Mouse (Mus musculus): Measurements from ENCODE around the gene Mfrp.
"Not testable (repeated sequence)": the region's sequence is repeated elsewhere in the genome, so short reads cannot be mapped to it uniquely, and the experiment has no call there.

Mfrp gene

DNA sequence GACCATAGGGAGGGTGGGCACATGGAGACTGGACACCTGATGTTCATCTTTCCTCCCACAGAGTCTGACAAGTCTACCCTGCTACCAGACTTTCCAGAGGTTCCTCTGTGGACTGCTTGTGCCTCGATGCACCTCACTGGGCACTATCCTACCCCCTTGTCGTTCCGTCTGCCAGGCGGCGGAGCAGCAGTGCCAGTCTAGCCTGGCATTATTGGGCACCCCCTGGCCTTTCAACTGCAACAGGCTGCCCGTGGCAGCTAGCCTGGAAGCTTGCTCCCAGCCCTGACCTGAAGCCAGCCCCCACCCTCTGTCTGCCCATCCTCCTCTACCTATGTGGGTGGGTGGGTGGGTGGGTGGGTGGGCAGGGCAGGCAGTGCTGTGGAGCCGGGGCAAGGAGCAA lies 4.7 kb downstream of the Mfrp start:
- no peak for DNase-seq (ENCODE audit: low spot score)

DNA sequence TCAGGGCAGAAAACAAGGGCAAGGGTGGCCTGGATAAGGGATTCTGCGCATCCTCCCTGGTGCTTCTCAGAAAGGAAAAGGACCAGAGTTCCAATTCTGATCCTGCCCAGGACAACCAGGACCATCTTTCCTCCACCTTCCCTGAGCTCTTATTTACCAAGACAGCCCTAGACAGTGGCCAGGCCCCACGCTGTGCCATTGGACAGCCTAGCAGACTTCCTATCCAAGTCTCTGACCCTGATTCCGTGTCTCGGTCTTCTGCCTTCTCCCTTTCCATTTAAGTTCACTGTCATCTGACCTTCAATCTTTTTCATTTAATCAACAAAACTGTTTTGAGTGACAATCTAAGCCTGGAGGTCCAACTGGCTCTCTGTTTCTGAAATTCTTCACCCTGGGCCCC lies 5.1 kb downstream of the Mfrp start:
- DNase-seq (ENCODE audit: low spot score): no peak

DNA sequence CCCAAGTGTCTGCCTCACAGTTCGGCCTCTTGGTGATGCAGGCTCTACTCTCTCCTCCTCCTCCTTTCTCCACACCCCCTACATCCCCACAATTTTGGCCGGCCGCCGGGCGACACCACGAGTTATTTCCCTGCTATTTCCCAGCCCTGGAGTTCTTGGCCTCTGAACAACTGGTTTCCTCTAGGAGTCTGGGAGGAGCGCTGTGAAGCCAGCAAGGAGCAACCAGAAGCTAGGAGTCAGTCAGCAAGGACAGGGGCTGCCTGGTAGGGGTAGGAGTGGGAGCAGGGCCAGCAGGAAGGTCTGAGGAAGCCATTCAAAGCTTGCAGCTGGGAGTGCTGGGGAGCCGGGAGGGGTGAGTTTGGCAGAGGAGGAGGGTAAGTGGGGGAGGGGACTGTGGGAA lies 5.6 kb downstream of the Mfrp start, which contains the start of gene C1qtnf5:
Gene C1qtnf5 (plus strand): TSS at position 136 of the 400 bp plus-strand sequence.
- no peak for DNase-seq (ENCODE audit: low spot score)

DNA sequence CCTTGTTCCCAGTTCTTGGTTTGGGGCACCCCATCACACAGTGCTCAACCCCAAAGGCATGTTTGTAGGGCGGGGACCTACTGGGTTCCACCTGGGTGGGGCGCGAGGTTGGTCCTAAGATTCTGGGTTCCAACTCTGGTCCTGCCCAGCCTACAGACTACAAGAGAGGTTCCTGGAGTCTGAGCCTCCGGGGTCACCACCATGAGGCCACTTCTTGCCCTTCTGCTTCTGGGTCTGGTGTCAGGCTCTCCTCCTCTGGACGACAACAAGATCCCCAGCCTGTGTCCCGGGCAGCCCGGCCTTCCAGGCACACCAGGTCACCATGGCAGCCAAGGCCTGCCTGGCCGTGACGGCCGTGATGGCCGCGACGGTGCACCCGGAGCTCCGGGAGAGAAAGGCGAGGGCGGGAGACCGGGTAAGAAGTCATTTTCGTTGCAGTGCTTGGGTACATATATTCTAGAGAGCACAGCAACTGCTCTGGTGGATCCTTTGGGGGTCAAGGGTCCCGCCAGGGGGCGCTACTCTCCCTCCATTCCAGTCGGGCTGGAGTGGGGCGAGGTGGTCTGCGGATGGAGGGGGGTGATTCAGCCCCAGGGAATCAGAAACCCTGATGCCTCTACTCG lies 6.1 kb downstream of the Mfrp start:
- no peak for DNase-seq (ENCODE audit: low spot score)

DNA sequence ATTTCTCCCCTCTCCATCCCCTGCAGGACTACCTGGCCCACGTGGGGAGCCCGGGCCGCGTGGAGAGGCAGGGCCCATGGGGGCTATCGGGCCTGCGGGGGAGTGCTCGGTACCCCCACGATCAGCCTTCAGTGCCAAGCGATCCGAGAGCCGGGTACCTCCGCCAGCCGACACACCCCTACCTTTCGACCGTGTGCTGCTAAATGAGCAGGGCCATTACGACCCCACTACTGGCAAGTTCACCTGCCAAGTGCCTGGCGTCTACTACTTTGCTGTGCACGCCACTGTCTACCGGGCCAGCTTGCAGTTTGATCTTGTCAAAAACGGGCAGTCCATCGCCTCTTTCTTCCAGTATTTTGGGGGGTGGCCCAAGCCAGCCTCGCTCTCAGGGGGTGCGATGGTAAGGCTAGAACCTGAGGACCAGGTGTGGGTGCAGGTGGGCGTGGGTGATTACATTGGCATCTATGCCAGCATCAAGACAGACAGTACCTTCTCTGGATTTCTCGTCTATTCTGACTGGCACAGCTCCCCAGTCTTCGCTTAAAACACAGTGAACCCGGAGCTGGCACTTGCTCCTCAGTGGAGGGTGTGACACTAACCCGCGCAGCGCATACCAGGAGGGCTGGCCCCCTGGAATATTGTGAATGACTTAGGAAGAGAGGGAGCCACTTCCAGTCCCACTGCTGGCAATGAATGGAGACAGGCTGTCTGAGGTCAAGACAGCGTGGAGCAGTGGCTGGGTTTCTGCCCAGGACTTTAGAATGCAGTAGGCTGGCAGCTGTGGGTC lies 6.9 kb downstream of the Mfrp start:
- no peak for DNase-seq (ENCODE audit: low spot score)

DNA sequence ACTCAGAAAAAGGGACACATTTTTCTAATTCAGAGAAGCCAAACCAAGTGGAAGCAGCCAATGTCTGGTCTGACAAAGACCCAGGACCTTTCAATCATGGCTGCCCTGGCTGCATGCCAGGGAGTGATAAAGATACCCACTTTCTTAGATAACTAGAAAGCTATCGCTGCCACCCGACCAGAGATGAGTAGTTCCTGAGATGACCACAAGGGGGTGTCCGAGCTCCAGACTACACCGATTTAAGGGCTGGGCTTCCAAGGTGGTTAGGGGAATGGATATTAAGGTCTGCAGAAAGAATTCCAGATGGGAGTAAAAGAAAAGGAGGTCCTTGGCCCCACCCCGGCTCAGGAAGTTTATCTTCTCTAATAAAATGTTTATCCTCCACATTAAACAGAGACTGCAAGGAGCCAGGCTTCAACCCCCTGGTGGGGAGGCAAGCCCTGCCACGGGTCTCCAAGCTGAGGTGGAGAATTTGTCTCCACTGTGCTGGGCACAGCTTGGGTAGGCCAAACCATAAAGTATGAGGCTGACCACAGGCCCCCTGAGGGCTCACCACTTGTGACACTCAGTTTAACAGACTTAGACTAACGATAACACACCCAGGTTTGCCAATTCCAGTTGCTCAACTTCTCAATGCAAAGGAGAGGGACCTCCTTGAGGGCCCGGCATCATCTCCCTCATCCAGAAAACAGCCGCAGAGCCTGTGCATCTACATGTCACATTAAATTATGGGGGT lies 8.0 kb downstream of the Mfrp start:
- peak; percentile 73 for DNase-seq (ENCODE audit: low spot score)

DNA sequence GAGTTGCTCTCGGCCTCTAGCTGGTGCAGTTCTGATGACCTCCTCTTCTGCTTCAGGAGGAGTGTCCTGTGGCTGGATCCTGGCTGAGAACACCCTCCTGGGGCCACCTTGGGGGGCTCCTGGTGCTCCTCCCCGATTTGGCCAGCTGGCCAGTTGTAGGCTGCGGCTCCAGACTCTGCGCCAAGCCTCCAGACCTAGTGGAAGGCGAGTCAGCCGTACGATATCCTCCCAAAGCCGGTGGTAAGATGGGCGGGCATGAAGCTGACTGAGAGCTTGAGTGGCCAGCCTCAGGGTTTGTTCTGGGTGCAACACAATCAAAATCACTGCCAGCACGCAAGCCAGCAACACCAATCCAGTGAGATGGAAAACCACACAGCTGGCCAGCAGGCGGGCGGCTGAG lies 10.4 kb downstream of the Mfrp start:
- not testable (repeated sequence) for DNase-seq (ENCODE audit: low spot score)

DNA sequence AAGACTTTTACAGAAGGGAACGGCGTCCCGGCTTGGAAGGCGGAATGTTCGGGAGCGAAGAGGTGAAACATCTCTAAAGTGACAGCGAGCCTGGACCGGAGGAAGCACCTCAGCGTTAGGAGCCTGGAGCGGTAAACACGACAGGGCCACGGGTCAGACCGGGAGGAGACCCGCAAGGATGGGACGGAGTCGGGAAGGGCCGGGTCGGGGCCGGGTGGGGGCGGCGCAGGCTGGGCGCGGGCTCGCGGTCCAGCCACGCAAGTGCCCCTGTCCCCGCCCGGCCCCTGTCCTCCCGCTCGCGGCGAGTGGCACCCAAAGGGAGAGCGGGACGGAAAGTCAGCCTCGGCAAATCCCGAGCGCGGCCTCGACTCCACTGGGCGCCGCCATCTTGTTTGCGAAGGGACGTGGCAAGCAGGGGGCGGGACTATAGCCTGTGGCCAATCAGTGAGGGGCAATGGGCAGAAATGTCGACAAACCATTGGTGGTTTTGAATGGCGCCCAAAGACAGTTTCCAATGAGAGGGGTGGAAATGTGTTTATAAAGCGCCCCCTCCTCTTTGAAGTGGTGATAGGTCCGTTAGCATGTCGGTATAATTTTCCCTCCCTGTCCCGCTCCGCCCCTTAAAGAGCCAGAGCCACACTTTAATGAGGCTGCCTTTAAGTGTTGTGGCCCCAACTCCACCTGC lies 11.7 kb downstream of the Mfrp start, which contains the start of the genes Gm49380 and Rnf26:
Gene Gm49380 (minus strand): TSS at position 396 of the 685 bp plus-strand sequence.
Gene Rnf26 (minus strand): TSS at position 413 of the 685 bp plus-strand sequence.
- DNase-seq (ENCODE audit: low spot score): peak; percentile 96

DNA sequence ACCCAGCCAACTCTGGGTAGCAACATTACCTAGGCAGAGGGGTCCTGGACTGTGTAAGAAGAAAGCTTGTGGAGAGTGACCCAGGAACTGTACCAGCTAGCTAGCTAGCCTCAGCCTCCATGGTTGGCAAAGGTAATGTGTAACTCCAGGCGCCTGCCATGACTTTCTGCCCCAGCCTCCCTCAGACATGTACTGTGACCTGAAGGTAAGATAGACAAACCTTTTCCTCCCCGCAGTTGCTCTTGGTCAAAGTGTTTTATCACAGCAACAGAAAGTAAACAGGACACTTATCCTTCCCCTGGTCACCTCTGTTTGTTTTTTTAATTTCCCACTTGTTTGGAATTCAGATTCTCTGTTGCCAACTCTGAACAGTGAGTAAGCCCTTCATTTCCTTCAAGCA lies 12.9 kb downstream of the Mfrp start:
- no peak for DNase-seq (ENCODE audit: low spot score)

DNA sequence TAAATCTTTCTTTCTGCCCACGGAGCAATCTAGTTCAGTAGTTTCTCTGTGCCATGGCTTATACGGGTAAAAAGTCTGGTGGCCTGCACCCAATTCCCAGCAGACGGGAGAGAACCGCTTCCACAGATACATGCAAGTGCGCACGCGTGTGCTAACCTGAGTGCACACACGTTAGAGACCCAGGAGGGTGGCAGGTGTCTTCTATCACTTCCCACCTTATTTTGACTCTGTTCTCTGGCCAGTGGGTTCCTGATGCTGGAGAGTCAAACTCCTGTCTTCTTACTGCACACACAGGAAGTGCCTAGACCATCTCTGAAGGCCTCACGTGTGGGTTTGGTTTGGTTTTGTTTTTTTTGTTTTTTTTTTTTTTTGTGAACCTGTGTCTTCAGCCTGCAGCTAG lies 14.1 kb downstream of the Mfrp start:
- DNase-seq (ENCODE audit: low spot score): no peak

DNA sequence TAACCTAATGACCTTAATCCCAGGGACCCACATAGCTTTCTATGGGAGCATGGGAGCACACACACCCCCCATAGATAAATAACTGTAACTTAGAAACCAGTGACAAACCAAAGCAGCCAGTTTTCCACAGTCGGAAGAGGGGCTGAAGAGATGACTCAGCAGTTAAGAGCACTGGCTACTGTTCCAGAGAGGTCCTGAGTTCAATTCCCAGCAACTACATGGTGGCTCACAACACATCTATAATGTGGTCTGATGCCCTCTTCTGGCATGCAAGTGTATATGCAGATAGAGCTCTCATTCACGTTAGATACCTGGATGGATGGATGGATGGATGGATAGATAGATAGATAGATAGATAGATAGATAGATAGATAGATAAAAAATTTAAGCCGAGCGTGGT lies 14.7 kb downstream of the Mfrp start:
- DNase-seq (ENCODE audit: low spot score): no peak

DNA sequence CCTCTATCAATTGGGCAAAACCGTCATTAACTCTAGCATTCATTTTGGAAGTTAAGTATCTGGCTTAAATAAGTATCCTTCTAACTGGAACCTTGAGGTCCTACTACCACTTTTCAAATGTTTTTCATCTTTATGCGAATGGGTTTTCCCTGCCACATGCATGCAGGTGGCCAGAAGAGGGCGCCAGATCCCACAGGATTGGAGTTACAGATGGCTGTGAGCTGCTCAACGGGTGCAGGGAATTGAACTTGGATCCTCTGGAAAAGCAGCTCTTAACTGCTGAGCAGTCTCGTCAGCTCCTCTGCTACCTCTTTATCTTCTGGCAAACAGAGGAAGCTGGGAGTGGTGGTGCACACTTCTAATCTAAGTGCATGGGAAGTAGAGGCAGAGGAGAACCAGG lies 17.5 kb downstream of the Mfrp start:
- DNase-seq (ENCODE audit: low spot score): no peak

DNA sequence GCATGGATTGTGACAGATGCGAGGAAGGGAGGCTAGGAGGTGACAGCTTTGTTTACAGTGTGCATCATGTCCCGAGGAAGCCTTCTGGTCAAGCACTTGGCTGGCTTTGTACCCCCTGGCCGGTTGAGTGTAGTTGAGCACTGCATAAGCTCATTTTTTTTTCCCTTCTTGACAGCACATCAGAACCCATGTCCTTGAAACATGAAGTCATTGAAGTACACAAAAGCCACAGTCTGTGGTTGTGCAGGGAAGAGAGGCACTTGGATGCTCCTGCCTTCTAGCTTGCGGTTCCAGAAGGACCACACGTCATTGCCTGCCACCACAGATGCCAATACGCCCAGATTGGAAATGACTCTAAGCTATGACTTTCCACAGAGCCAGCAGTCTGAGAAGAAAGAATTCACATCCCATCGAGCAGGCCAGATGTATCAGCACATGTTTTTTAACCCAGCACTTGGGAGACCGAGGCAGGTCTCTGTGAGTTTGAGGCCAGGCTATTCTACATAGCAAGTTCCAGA lies 18.5 kb downstream of the Mfrp start:
- DNase-seq (ENCODE audit: low spot score): no peak

DNA sequence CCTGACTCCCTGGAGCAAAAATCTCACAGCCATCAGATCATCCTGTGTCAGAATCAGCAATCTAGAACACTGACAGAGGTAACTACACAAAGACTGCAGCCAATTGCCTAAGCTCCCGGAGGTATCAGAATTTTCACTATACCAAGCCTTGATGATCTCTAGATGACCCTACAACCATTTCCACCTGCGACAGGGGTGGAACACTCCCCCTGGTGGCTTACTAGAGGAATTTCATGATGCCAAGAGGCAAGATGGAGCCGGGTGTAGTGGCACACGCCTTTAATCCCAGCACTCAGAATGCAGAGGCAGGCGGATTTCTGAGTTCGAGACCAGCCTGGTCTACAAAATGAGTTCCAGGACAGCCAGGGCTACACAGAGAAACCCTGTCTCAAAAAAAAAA lies 22.8 kb downstream of the Mfrp start:
- peak; percentile 24 for DNase-seq (ENCODE audit: low spot score)

DNA sequence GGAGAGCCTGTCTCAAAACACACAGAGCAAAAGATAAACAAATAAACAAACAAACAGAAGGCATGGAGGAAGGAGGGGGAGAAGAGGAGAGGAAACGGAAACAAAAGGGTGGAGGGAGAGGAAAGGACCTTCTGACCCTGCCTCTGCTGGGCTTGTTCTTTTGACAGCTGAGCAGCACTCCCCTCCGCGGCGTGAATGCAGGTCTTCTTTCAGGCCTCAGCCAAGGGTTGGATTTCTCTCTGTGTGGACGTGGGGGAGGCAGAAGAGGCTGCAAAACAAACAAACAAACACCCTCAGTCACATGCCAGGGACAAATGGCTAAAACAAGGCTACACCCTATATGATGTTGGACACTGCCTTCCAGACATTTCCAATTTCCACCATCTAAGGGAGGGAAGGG lies 23.5 kb downstream of the Mfrp start:
- no peak for DNase-seq (ENCODE audit: low spot score)

DNA sequence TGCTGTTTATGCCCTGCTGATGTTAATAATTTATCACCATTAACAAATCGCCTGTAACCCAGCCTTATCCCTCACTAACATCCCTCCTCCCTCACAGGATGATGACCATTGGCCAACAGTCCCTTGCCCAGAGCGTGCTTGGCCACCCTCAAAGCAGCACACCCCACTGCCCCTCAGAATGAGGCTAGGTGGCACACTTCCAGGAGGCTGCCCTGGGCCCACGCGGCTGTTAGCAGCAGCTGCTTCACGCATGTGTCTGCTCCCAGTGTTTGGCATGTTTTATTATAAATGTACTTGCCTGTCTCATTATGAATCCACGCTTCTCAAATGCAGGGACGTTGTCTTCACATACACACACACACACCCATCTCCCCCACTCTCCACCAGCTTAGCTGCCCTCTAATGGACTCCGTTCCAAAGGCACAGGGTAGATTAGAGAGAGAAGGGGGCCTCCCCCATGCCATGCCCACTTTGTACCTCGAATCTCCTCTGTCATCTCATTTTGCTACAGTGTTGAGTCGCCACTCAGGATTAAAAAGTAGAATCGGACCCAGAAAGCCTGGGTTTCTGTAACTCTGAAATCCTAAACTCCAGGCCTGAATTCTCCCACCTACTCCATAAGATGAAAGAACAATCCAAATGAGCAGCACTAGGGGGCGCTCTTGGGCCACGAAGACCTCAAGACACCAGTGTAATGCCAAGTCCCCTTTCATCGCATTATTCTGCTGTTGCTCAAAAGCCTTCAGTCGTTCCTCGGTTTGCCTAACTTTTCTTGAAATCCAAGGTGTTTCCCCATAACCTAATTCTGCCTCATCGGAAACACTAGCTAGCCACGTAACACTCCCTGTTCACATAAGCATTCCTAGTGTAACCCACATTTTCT lies 24.3 kb downstream of the Mfrp start:
- peak; percentile 89 for DNase-seq (ENCODE audit: low spot score)

DNA sequence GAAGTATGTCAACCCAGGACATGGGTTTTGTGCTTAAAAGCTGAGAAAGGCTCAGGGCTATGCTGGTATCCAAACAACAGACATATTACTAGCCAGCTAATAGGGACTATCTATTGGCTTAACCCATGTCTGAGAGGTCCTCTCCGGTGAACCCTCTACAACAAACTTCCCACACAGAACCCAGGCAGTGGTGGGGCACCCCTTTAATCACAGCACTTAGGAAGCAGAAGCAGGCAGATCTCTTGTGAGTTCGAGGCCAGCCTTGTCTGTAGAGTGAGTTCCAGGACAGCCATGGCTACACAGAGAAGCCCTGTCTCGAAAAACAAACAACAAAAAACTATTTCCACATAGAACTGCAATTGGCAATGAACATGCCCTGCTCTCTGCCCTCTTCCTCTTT lies 25.2 kb downstream of the Mfrp start:
- no peak for DNase-seq (ENCODE audit: low spot score)

DNA sequence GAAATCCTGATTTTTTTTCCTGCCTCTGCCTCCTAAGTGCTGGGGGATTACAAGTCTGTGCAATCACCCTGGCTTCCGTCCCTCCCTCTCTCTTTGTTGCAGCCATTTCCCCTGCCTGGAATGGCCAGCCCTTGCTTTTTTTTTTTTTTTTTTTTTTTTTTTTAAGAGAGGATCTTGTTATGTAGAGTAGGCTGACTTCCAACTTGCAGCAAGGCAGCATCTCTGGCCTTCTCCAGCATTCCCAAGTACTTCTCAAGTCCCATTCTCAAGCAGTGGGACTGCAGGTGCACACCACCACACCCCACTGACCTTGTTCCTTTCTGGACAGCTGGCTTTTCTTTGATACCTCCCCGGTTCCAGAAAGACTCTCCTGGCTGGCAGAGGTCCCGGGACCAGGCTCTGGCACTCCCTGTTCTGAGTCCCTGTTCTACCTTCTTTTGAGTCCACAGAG lies 25.8 kb downstream of the Mfrp start:
- DNase-seq (ENCODE audit: low spot score): no peak

DNA sequence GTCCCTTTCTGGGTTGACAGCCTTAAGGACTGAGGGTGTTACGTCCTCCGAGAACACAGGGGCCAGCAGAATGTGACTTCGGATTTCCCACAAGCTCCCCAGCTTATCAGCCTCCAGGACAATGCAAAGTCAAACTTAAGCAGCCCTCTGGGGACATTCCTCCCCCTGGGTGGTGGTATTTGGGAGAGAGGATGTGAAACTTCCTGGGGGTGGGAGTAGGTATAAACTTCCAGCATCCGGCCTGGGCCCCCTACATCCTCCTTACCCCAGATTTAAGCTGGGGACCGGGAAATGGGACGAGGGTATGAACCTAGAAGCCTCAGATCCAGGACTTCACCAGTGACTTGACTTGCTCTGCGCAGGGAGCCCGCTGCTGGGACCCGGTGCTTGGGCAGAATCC lies 28.1 kb downstream of the Mfrp start:
- no peak for DNase-seq (ENCODE audit: low spot score)

DNA sequence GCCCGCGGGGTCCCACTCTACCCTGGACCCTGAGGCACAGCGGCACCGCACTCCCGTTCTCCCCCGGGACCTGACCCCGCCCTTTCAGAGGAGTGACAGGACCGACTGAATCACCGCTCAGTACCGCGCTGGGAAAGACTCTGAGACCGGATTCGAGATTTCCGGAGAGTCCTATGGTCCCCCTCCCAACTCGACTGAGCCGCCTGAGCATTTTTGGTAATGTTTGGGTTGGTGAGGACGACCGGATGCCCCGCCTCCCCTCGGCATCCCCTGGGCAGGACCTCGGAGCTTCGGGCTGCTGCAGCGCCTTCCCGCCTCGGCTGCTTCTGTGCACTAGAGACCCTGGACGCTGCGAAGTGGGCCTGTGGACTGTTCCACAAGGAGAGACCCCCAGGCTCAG lies 28.5 kb downstream of the Mfrp start:
- DNase-seq (ENCODE audit: low spot score): peak; percentile 32
